In genomic region chr1:37505348-37505730, GRCm38 (mm10) we compare ENCODE assay signal across 16 mouse cellular contexts. TPM values are rescaled to one million over a fixed set of nuclear protein-coding genes. Genes with fewer than 3 reads are reported as not detected.
DNase-seq lines count a peak whose midpoint lies in the region; ATAC-seq and TF ChIP-seq lines count a peak whose summit lies in the region.
"Had no signal": no experiment of that assay in that cellular context is flagged by ENCODE, and none has a peak within 500 bp of the region (broad histone marks: within the 10 kb centered on the region; RNA-seq: fewer than 3 reads in every experiment).

No protein-coding gene starts in this region.

- H3K79me2 ChIP-seq in CH12.LX (replicated peaks; ENCODE audit: control insufficient read depth, extremely low read depth, insufficient read depth, poor library complexity, severe bottlenecking): peaks cover 7% of the 10 kb centered on the region

- 83% methylated on average over 9 of the region's 9 CpGs for WGBS in kidney, embryonic 15.5 days
- WGBS in limb, embryonic 15.5 days: 87% methylated on average over 9 of the region's 9 CpGs

- peak overlapping the region; percentile 66 for H3K27ac ChIP-seq in kidney, embryonic 15.5 days
- no peak overlapping the region for H3K27ac ChIP-seq in CH12.LX (ENCODE audit: insufficient read depth, low read depth)
- H3K27ac ChIP-seq in limb, embryonic 15.5 days: peak overlapping the region; percentile 57; the same call in 1 of the 2 replicates
- H3K27ac ChIP-seq: embryonic facial prominence, embryonic 13.5 days; forebrain, embryonic 10.5 days; hindbrain, embryonic 15.5 days; liver, embryonic 12.5 days; macrophage; neural tube, embryonic 12.5 days had no signal

- peaks cover 12% of the 10 kb centered on the region; the same call in 1 of the 2 replicates for H3K9me3 ChIP-seq in kidney, embryonic 15.5 days (replicated peaks)
- peaks cover 14% of the 10 kb centered on the region for H3K9me3 ChIP-seq in CH12.LX (replicated peaks; ENCODE audit: low read length)
- H3K9me3 ChIP-seq in limb, embryonic 15.5 days: 0 out of 2 replicates have a peak, but pooled peaks cover 4% of the 10 kb centered on the region
- H3K9me3 ChIP-seq: heart, embryonic 12.5 days had no signal

- peak; percentile 36 for TF ChIP-seq RAD21 in CH12.LX (IDR thresholded peaks at IDR 0.05; ENCODE audit: low read depth, low read length)

- in situ Hi-C loops in CH12.LX (cut with MboI; ENCODE audit: low pct_ligation_motif_present, low pct_unique_long_range_greater_than_20kb, low sequenced_read_pairs): no loop called here

- DNase-seq in kidney, postnatal 25 days: no peak
- no peak for DNase-seq in CH12.LX (ENCODE audit: extremely low read depth)
- no peak for DNase-seq in adrenal gland, adult 2 months
- no peak for DNase-seq in left cerebral cortex, adult 9 months (ENCODE audit: low spot score in 2 of 2)
- DNase-seq: adrenal gland, postnatal 25 days; cerebellum, postnatal 14 days had no signal

- H3K36me3 ChIP-seq in kidney, embryonic 15.5 days: no peaks in the 10 kb centered on the region
- H3K36me3 ChIP-seq in CH12.LX (replicated peaks in 1 of 2; ENCODE audit: control insufficient read depth in 1 of 2, insufficient read depth in 1 of 2, low read length in 1 of 2): peaks cover 13 to 34% of the 10 kb centered on the region in 2 experiments
- H3K36me3 ChIP-seq in limb, embryonic 15.5 days: no peaks in the 10 kb centered on the region
- H3K36me3 ChIP-seq: embryonic facial prominence, embryonic 13.5 days; forebrain, embryonic 10.5 days; heart, embryonic 12.5 days; hindbrain, embryonic 15.5 days; liver, embryonic 12.5 days; neural tube, embryonic 12.5 days had no signal

- no peaks in the 10 kb centered on the region for H3K27me3 ChIP-seq in kidney, embryonic 15.5 days
- H3K27me3 ChIP-seq in CH12.LX (replicated peaks): no peaks in the 10 kb centered on the region
- H3K27me3 ChIP-seq in limb, embryonic 15.5 days: no peaks in the 10 kb centered on the region
- H3K27me3 ChIP-seq: embryonic facial prominence, embryonic 13.5 days; heart, embryonic 12.5 days; liver, embryonic 12.5 days had no signal

- H3K4me3 ChIP-seq in kidney, embryonic 15.5 days (replicated peaks): no peak overlapping the region
- H3K4me3 ChIP-seq in CH12.LX (replicated peaks in 1 of 3; ENCODE audit: low read depth in 2 of 3, low read length in 2 of 3, poor library complexity in 1 of 3): no peak overlapping the region
- H3K4me3 ChIP-seq in limb, embryonic 15.5 days: no peak overlapping the region
- H3K4me3 ChIP-seq: embryonic facial prominence, embryonic 13.5 days; forebrain, embryonic 10.5 days; heart, embryonic 12.5 days; hindbrain, embryonic 15.5 days; liver, embryonic 12.5 days; neural tube, embryonic 12.5 days had no signal

- dilution Hi-C loops in CH12.LX (cut with MboI; ENCODE audit: extremely low pct_ligation_motif_present, extremely low pct_unique_long_range_greater_than_20kb, low sequenced_read_pairs): no loop called here

- H3K9ac ChIP-seq in kidney, embryonic 15.5 days: no peak overlapping the region
- no peak overlapping the region for H3K9ac ChIP-seq in CH12.LX (ENCODE audit: insufficient read depth, low read depth)
- H3K9ac ChIP-seq in limb, embryonic 15.5 days: no peak overlapping the region
- H3K9ac ChIP-seq: embryonic facial prominence, embryonic 13.5 days; heart, embryonic 12.5 days; hindbrain, embryonic 15.5 days; liver, embryonic 12.5 days; neural tube, embryonic 12.5 days had no signal

- no peak for TF ChIP-seq POLR2A in CH12.LX (IDR thresholded peaks at IDR 0.05; ENCODE audit: low read depth, low read length)

- TF ChIP-seq EP300 in CH12.LX (IDR thresholded peaks at IDR 0.05; ENCODE audit: low read length): no peak

- H3K4me1 ChIP-seq in kidney, embryonic 15.5 days: peaks cover 16% of the 10 kb centered on the region
- H3K4me1 ChIP-seq in CH12.LX (ENCODE audit: control insufficient read depth in 1 of 2, insufficient read depth in 2 of 2): peaks cover 3 to 31% of the 10 kb centered on the region in 2 experiments; a peak in 2 of 4 replicates
- peaks cover 15% of the 10 kb centered on the region for H3K4me1 ChIP-seq in limb, embryonic 15.5 days
- H3K4me1 ChIP-seq: neural tube, embryonic 12.5 days had no signal

- H3K4me2 ChIP-seq in kidney, embryonic 15.5 days: no peak overlapping the region
- H3K4me2 ChIP-seq in CH12.LX (ENCODE audit: insufficient read depth, low read depth, poor library complexity, severe bottlenecking): no peak overlapping the region
- H3K4me2 ChIP-seq in limb, embryonic 15.5 days: no peak overlapping the region
- H3K4me2 ChIP-seq: embryonic facial prominence, embryonic 13.5 days; heart, embryonic 12.5 days; hindbrain, embryonic 15.5 days; liver, embryonic 12.5 days; neural tube, embryonic 12.5 days had no signal

- TF ChIP-seq CTCF in CH12.LX (conservative IDR thresholded peaks at IDR 0.05 in 1 of 2, IDR thresholded peaks at IDR 0.05 in 1 of 2; ENCODE audit: low read depth in 2 of 2, low read length in 2 of 2): peak in 1 of 2 experiments; percentile 41; a peak in 2 of 4 replicates

- ATAC-seq in kidney, embryonic 15.5 days (replicated peaks; ENCODE audit: low FRiP score): no peak
- ATAC-seq in granulocyte monocyte progenitor cell, adult 5-6 weeks (replicated peaks; ENCODE audit: poor library complexity, severe bottlenecking): peak; percentile 76
- ATAC-seq in limb, embryonic 15.5 days (ENCODE audit: insufficient number of reproducible peaks, low FRiP score, low TSS enrichment, low read depth): no peak
- ATAC-seq: liver, embryonic 12.5 days had no signal

TF ChIP-seq in CH12.LX, 34 proteins besides CTCF, POLR2A, EP300 and RAD21:
- TF ChIP-seq IRF4 (IDR thresholded peaks at IDR 0.05; ENCODE audit: low read depth, low read length): no peak
- peak; percentile 40 for TF ChIP-seq SMC3 (IDR thresholded peaks at IDR 0.05; ENCODE audit: low read depth, low read length)

RNA-seq across cellular contexts. Expression of gene Mgat4a, which starts 35.5 kb away (rescaled TPM):
- polyA plus RNA-seq in kidney, embryonic 15.5 days (2015; fragmentation: Nextera tagmentation; extraction: Ambion mirVana): 5.9 and 6.0 TPM in 2 replicates
- 23.2 and 25.1 TPM in 2 replicates for total RNA-seq in CH12.LX (2012; rRNA removed)
- total RNA-seq in CH12.LX (2014; rRNA removed): 22.9 and 25.4 TPM in 2 replicates
- polyA plus RNA-seq in CH12.LX (2012; ENCODE audit: insufficient read length, low read depth): 19.9 and 22.3 TPM in 2 replicates
- total RNA-seq in granulocyte monocyte progenitor cell, adult 5-6 weeks (2014; fragmentation: Nextera tagmentation): 11.3 and 12.9 TPM in 2 replicates
- 12.9 and 16.0 TPM in 2 replicates for total RNA-seq in granulocyte monocyte progenitor cell, adult 5-6 weeks (2017)
- polyA plus RNA-seq in limb, embryonic 15.5 days (2015; fragmentation: Nextera tagmentation; extraction: Ambion mirVana): 6.8 and 8.8 TPM in 2 replicates
- 1 to 10 TPM; 5.5 to 9.0 TPM for total RNA-seq in adrenal gland, adult 2 months (2021)
- 1.4 and 1.6 TPM in 2 replicates for polyA plus RNA-seq in adrenal gland, adult 2 months (2012; rRNA removed)
